Mouse (Mus musculus) lung, embryonic 16.5 days (tissue): ENCODE measurements at regions not wholly inside any gene's neighbourhood (a gene's known extent, or its start where the extent isn't known, plus 50 kb on each side); places are given as distances from the start of the nearest gene placed in this dataset.
"Not testable (repeated sequence)": the region's sequence is repeated elsewhere in the genome, so short reads cannot be mapped to it uniquely, and the experiment has no call there.

ENCODE experiments used
- ATAC-seq: fragments of 200-750 bp; cut with Nextera tagmentation; 2 replicates; pipeline ENCODE4 v1.8.0; 2017; ENCODE audit warnings: low read depth, mild to moderate bottlenecking, moderate library complexity
- H3K27ac ChIP-seq: fragments of 300-500 bp; sonication (generic); 2 replicates; pipeline ENCODE4 v1.5.1; 2014; ENCODE audit warnings: mild to moderate bottlenecking, control low read depth, low read length
- H3K27me3 ChIP-seq: fragments of 300-500 bp; sonication (generic); 2 replicates; pipeline ENCODE4 v1.6.1; 2014; ENCODE audit warnings: low read depth, low read length, mixed read lengths; ENCODE audit not compliant: control insufficient read depth, insufficient read depth
- H3K36me3 ChIP-seq: fragments of 300-500 bp; sonication (generic); 2 replicates; pipeline ENCODE4 v1.6.1; 2014; ENCODE audit warnings: low read length; ENCODE audit not compliant: control insufficient read depth, insufficient read depth
- H3K4me1 ChIP-seq: fragments of 300-500 bp; sonication (generic); replicated peaks from 2 replicates; pipeline ENCODE4 v1.6.1; 2014; ENCODE audit warnings: low read length, mixed read lengths; ENCODE audit not compliant: control insufficient read depth, insufficient read depth
- H3K4me2 ChIP-seq: fragments of 300-500 bp; sonication (generic); 2 replicates; pipeline ENCODE4 v1.6.1; 2014; ENCODE audit warnings: low read depth, low read length, control low read depth
- H3K4me3 ChIP-seq: fragments of 300-500 bp; sonication (generic); 2 replicates; pipeline ENCODE4 v1.5.1; 2014; ENCODE audit warnings: mild to moderate bottlenecking, low read length, control low read depth
- H3K9ac ChIP-seq: fragments of 300-500 bp; sonication (generic); 2 replicates; pipeline ENCODE4 v1.6.1; 2014; ENCODE audit warnings: low read length, control low read depth
- H3K9me3 ChIP-seq: fragments of 300-500 bp; sonication (generic); 2 replicates; pipeline ENCODE4 v1.6.1; 2016; ENCODE audit warnings: low read length; ENCODE audit not compliant: control insufficient read depth
- WGBS: fragments of 180-500 bp; shearing (Covaris S2); extraction: QIAGEN DNeasy Blood & Tissue Kit; methylation state at CpG from one replicate; pipeline ENCODE4 v1.1.7; 2014; 5-methylcytosine and 5-hydroxymethylcytosine counted together

- H3K27me3 ChIP-seq = no peaks in the 10 kb centered on the region
- no peak overlapping the region for H3K4me2 ChIP-seq
- H3K4me1 ChIP-seq = no peaks in the 10 kb centered on the region
- no peak overlapping the region for H3K4me3 ChIP-seq
- H3K9ac ChIP-seq = no peak overlapping the region
- no peaks in the 10 kb centered on the region for H3K36me3 ChIP-seq
- no peak overlapping the region for H3K27ac ChIP-seq
- WGBS = 64% methylated on average over 3 of the region's 3 CpGs
- no peak for ATAC-seq
- no peaks in the 10 kb centered on the region for H3K9me3 ChIP-seq
Measured at GRCm38 (mm10) chr8:126868831-126869463, 76.7 kb downstream of the Tomm20 start.

GRCm38 (mm10) chr8:126867121-126867988, 78.3 kb downstream of the Tomm20 start:
- H3K27ac ChIP-seq = no peak overlapping the region
- H3K9ac ChIP-seq = no peak overlapping the region
- no peaks in the 10 kb centered on the region for H3K9me3 ChIP-seq
- 80% methylated on average over 14 of the region's 14 CpGs for WGBS
- H3K36me3 ChIP-seq = no peaks in the 10 kb centered on the region
- no peaks in the 10 kb centered on the region for H3K4me1 ChIP-seq
- H3K4me3 ChIP-seq = no peak overlapping the region
- H3K27me3 ChIP-seq = no peaks in the 10 kb centered on the region
- H3K4me2 ChIP-seq = no peak overlapping the region
- no peak for ATAC-seq

- no peaks in the 10 kb centered on the region for H3K36me3 ChIP-seq
- H3K27ac ChIP-seq = no peak overlapping the region
- no peaks in the 10 kb centered on the region for H3K4me1 ChIP-seq
- no peak overlapping the region for H3K4me2 ChIP-seq
- H3K27me3 ChIP-seq = no peaks in the 10 kb centered on the region
- 68% methylated on average over 10 of the region's 10 CpGs for WGBS
- no peak overlapping the region for H3K4me3 ChIP-seq
- H3K9ac ChIP-seq = no peak overlapping the region
- no peak for ATAC-seq
- H3K9me3 ChIP-seq = no peaks in the 10 kb centered on the region
Measured at GRCm38 (mm10) chr8:126864314-126864948, 81.2 kb downstream of the Tomm20 start.

DNA sequence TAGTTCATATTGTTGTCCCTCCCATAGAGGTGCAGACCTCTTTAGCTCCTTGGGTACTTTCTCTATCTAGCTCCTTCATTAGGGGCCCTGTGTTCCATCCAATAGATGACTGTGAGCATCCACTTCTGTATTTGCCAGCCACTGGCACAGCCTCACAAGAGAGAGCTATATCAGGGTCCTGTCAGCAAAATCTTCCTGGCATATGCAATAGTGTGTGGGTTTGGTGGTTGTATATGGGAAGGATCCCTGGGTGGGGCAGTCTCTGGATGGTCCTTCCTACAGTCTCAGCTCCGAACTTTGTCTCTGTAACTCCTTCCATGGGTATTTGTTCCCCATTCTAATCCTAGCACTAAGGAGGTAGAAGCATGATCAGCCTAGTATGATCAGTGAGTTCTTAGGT, 82.0 kb downstream of the Tomm20 start:
- 96% methylated on average over 1 of the region's 1 CpGs for WGBS
- H3K4me2 ChIP-seq, H3K4me3 ChIP-seq, H3K9ac ChIP-seq, H3K36me3 ChIP-seq, ATAC-seq, H3K27me3 ChIP-seq, H3K27ac ChIP-seq, H3K9me3 ChIP-seq, H3K4me1 ChIP-seq: not testable (repeated sequence)

DNA sequence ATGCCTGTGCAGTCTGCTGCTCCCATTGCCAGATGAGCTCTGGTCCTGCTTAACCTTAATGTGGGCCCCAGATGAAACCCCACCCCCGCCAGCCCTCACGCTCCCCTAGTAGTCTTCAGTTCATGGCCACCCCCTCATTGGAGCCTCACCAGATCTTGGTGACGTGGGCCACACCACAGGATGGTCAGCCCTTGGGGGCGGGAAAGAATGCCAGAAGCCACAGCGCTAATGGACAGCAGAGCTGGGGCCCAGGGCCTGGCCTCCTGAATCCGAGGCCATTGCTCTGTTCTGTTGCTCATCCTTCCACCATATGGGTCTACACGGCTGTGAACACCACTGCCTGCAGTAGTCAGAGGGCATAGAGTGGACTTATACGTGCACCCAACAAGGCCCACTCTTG, 83.9 kb downstream of the Tomm20 start:
- no peak overlapping the region for H3K27ac ChIP-seq
- H3K27me3 ChIP-seq = no peaks in the 10 kb centered on the region
- H3K4me2 ChIP-seq = no peak overlapping the region
- no peaks in the 10 kb centered on the region for H3K4me1 ChIP-seq
- no peak overlapping the region for H3K9ac ChIP-seq
- no peak overlapping the region for H3K4me3 ChIP-seq
- no peaks in the 10 kb centered on the region for H3K36me3 ChIP-seq
- no peaks in the 10 kb centered on the region for H3K9me3 ChIP-seq
- WGBS = 89% methylated on average over 8 of the region's 8 CpGs
- no peak for ATAC-seq

DNA sequence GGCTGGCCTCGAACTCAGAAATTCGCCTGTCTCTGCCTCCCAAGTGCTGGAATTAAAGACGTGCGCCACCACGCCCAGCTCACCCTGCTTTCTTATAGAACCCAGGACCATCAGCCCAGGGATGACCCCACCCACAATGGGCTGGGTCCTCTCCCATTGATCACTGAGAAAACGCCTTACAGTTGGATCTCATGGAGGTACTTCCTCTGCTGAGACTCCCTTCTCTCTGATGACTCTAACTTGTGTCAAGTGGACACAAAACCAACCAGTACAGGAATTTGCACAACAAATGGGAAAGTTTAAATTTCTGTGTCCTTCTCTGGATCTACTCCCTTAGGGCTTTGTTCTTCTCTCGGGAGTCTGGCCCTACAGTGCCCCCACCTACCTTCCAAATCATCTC, 85.0 kb downstream of the Tomm20 start:
- Histone ChIP-seq H3K27ac (no peak overlapping the region), H3K9ac (no peak overlapping the region), H3K9me3 (no peaks in the 10 kb centered on the region), H3K27me3 (no peaks in the 10 kb centered on the region), H3K36me3 (no peaks in the 10 kb centered on the region), H3K4me3 (no peak overlapping the region), H3K4me2 (no peak overlapping the region), H3K4me1 (no peaks in the 10 kb centered on the region)
- 89% methylated on average over 7 of the region's 7 CpGs for WGBS
- no peak for ATAC-seq

GRCm38 (mm10) chr8:126859706-126860424, 85.8 kb downstream of the Tomm20 start:
- WGBS = 80% methylated on average over 5 of the region's 5 CpGs
- ATAC-seq = 0 out of 2 replicates have a peak, but pooled peaks have one; percentile 23

DNA sequence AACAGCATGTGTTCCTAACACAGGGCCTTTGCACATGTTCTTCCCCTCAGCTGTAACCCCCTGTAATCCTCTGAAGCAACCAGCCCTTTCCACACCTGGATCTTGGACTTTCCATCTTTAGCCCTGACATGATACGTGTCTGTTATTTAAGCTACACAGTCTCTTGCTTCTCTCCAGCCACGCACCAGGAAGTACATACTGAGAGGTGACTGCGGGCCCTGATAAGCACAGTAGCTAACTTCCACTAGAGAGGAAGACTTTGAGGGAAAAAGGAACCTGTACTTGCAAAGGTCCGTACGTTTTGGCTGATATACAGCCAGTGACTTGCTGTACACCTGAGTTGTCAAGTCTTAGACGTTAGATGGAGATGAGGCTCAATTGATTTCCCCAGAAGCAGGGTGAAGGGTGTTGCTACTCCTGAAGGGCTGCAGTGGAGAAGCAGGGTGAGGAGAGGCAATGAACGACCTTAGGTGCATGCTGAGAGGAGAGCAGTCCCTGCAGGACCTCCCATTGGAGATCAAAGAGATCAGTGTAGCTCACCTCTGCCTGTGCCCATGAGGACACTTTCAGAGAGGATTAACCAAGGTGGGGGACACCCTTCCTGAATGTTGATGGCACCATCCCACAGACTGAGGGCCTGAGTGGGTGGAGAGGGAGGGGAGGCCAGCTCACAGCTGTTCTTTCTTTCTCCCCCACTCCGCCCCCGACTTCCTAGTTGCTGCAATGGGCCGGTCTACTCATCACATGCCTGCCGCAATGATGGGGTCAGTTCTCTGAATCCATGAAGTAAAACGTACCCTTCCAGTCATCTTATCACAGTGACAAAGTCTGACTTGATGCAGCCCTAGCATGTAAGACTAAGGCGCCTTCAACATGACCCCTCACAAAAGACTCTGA, 88.1 kb downstream of the Tomm20 start:
- WGBS = 66% methylated on average over 13 of the region's 13 CpGs
- ATAC-seq = no peak
- H3K27me3 ChIP-seq = no peaks in the 10 kb centered on the region

More at GRCm38 (mm10) chr8:126859706-126860424, 85.8 kb downstream of the Tomm20 start:
- Histone ChIP-seq H3K4me2 (no peak overlapping the region), H3K36me3 (no peaks in the 10 kb centered on the region), H3K4me3 (no peak overlapping the region), H3K27ac (no peak overlapping the region), H3K4me1 (no peaks in the 10 kb centered on the region), H3K27me3 (no peaks in the 10 kb centered on the region), H3K9me3 (no peaks in the 10 kb centered on the region), H3K9ac (no peak overlapping the region)

More for the DNA sequence above, 88.1 kb downstream of the Tomm20 start:
- Histone ChIP-seq H3K4me3 (no peak overlapping the region), H3K4me2 (no peak overlapping the region), H3K36me3 (no peaks in the 10 kb centered on the region), H3K4me1 (peaks cover 11% of the 10 kb centered on the region), H3K9me3 (no peaks in the 10 kb centered on the region), H3K27ac (no peak overlapping the region), H3K9ac (no peak overlapping the region)
